Mouse (Mus musculus) small intestine, adult 2 months (tissue): Measurements from ENCODE around the gene Man1a. TPM values are rescaled to one million over a fixed set of nuclear protein-coding genes. Genes with fewer than 3 reads are reported as not detected.

ENCODE experiments used
- H3K27ac ChIP-seq: fragments of 200-500 bp; 2 replicates; pipeline ENCODE4 v1.5.1; 2012; ENCODE audit warnings: low read depth, low read length, control low read depth, inconsistent platforms; ENCODE audit not compliant: insufficient read depth
- H3K27me3 ChIP-seq: fragments of 200-500 bp; 2 replicates; pipeline ENCODE4 v1.6.1; 2012; ENCODE audit warnings: mild to moderate bottlenecking, moderate library complexity, low read length, inconsistent platforms; ENCODE audit not compliant: control insufficient read depth, insufficient read depth
- H3K36me3 ChIP-seq: fragments of 200-500 bp; 2 replicates; pipeline ENCODE4 v1.6.1; 2012; ENCODE audit warnings: mild to moderate bottlenecking, low read length, control low read depth, inconsistent platforms; ENCODE audit not compliant: control insufficient read depth, insufficient read depth
- H3K4me1 ChIP-seq: fragments of 200-500 bp; 2 replicates; pipeline ENCODE4 v1.6.1; 2012; ENCODE audit warnings: low read length, inconsistent platforms, mixed read lengths; ENCODE audit not compliant: control insufficient read depth, insufficient read depth, insufficient read length
- H3K4me3 ChIP-seq: fragments of 200-500 bp; 2 replicates; pipeline ENCODE4 v1.5.1; 2012; ENCODE audit warnings: low read depth, mild to moderate bottlenecking, control low read depth, inconsistent platforms, low read length, moderate library complexity
- CTCF ChIP-seq: fragments of 200-500 bp; IDR thresholded peaks from 2 replicates; pipeline ENCODE4 v1.5.1; 2012; ENCODE audit warnings: low read depth, mild to moderate bottlenecking, control low read depth, inconsistent platforms, low read length, moderate library complexity, mixed read lengths; ENCODE audit not compliant: insufficient replicate concordance, insufficient read length; ENCODE audit errors: extremely low read depth
- POLR2A ChIP-seq: fragments of 200-500 bp; IDR thresholded peaks from 2 replicates; pipeline ENCODE4 v1.6.1; 2012; ENCODE audit warnings: low read depth, mild to moderate bottlenecking, control low read depth, inconsistent platforms, low read length, moderate library complexity
- WGBS: fragments of 180-500 bp; shearing (Covaris S2); methylation state at CpG from one replicate; pipeline ENCODE4 v1.1.7; 2018; 5-methylcytosine and 5-hydroxymethylcytosine counted together
- polyA plus RNA-seq: library from polyadenylated mRNA; depleted of rRNA; stranded (reverse); fragments of >200 nt; gene quantifications from 2 replicates; pipeline ENCODE4 v1.2.3, GENCODE M21; 2012

Man1a gene
- polyA plus RNA-seq, 1 experiment = 59.8 TPM

DNA sequence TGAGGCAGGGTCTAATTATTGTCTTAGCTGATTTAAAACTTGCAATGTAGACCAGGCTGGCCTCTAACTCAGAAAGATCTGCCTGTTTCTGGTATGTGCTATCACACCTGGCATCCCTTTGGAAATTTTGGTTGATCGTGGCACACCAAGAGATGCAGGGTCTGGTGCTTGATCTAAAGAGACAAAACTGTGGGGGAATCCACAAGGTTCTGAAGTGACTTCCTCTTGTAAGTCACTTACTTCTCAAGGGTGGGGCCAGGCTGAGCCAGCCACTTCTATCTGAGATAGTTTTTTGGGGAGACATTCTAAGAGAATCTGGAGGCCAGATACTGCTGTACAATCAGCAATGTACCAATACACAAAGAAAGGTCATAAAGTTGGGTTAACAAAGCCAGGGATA, 40.8 kb downstream of the Man1a start:
- Histone ChIP-seq H3K27me3 (no peaks in the 10 kb centered on the region), H3K27ac (no peak overlapping the region), H3K36me3 (peaks cover 1% of the 10 kb centered on the region; the same call in 1 of the 2 replicates), H3K4me1 (peaks cover 4% of the 10 kb centered on the region; the same call in 1 of the 2 replicates), H3K4me3 (no peak overlapping the region)
- no peak for TF ChIP-seq CTCF
- TF ChIP-seq POLR2A = no peak
- 84% methylated on average over 1 of the region's 1 CpGs for WGBS

DNA sequence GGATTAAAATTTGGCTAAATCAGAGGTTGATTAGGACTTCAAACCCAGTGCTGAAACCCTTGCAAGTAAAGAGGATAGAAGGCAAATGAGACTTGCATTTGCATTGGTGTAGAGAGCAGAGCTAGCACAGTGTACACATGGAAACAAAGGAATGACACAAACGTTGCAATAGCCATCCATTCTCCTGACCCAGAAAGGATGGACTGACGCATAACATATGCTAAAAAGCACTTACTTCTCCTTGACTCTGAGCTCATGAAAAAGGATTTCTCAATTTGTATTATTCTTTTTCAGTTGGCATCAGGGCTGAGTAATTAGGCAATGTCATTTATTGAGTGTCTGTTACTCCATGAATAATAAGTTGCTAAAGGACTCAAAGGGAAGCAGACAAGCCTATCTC, 41.6 kb downstream of the Man1a start:
- Histone ChIP-seq H3K27me3 (no peaks in the 10 kb centered on the region), H3K4me1 (no peaks in the 10 kb centered on the region), H3K36me3 (peaks cover 6% of the 10 kb centered on the region), H3K4me3 (no peak overlapping the region), H3K27ac (no peak overlapping the region)
- WGBS = 80% methylated on average over 2 of the region's 2 CpGs
- TF ChIP-seq CTCF (no peak), POLR2A (no peak)

DNA sequence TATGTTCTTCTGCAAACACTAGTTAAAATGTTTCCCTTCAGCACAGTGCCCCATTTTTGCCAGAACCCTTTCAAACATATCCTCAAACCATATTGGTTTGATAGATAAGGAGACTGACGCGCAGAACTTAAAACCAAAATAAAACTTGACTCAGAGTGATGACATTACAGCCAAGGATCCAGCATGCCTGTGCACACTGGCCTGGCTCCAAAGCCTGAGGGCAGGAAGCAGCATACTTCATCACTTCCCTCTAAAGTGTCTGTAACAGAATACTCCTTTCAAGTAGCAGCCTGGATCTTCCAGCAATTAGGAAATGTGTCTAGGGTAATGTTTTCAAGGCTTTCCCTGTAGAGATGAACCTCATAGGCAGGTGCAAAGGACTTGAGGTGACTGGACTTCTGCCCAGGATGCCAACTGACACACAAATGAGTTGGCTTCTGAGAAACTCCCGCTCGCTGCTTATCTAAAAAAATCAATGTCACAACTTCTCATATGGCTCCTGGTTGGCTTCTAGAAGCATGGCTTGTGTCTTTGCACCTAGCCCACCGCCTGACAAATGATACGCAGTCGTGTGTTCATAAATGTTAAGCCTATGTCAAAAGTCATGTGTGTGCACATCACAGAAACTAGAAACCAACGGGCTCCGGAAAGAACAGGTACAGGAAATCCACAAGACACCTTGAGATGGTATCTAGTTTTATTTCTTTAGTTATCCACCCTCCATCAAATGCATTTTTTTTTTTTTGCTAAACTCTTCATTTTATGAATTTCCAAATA, 43.9 kb downstream of the Man1a start:
- Histone ChIP-seq H3K36me3 (peaks cover 16% of the 10 kb centered on the region), H3K27me3 (no peaks in the 10 kb centered on the region), H3K27ac (no peak overlapping the region), H3K4me1 (no peaks in the 10 kb centered on the region), H3K4me3 (no peak overlapping the region)
- 79% methylated on average over 9 of the region's 9 CpGs for WGBS
- no peak for TF ChIP-seq CTCF
- no peak for TF ChIP-seq POLR2A

DNA sequence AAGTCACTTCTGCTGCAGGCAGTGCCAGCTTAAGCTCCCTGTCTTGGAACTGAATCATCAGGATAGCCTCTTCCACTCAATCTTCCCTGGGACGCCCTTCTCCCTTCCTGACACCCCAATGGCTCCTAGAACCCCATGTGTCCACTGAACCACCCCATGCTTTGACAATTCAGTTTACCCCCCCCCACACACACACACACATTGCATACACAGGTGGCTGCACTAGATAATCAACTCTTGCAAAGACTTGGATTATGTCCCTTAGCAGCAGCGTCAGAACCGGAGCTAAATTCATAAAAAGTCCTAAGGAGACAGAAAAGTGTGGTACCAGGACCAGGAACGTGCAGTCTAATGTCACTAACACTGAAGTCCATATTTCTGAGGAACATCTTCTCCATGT, 47.5 kb downstream of the Man1a start:
- H3K4me1 ChIP-seq = no peaks in the 10 kb centered on the region
- no peaks in the 10 kb centered on the region for H3K27me3 ChIP-seq
- no peak overlapping the region for H3K27ac ChIP-seq
- H3K36me3 ChIP-seq = peaks cover 22% of the 10 kb centered on the region
- TF ChIP-seq CTCF (no peak), POLR2A (no peak)
- no peak overlapping the region for H3K4me3 ChIP-seq
- WGBS = 94% methylated on average over 4 of the region's 4 CpGs

DNA sequence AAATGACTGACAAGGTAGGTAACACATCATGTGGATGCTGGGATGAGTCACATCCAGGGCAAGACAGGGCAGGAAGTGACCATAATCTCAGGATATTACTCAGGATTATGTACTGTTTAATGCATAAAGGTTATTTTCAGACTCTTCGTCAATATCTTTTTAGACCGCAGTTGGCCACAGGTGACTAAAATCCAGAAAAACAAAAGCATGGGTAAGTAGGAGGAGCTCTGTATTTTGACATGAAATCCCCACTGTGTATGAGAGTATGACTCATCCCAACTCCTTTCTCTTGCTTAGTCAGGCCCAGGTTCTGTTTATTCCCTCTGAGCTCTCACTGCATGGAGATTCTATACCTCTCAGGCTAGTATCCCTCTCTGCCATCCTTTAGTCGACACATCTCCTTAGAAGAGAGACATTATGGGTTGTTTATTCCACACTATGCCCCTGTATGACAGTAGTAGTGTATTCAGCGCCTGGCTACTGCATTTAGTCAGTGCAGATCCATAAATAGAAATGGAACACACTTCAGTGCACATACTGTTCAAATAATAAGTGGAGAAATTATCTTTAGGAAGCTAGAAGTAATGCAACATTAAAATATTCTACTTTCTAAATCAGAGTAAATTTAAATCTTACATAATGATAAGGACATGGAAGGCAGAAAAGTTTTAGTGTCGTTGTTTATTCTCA, 49.5 kb downstream of the Man1a start:
- no peaks in the 10 kb centered on the region for H3K27me3 ChIP-seq
- H3K4me1 ChIP-seq = no peaks in the 10 kb centered on the region
- no peak overlapping the region for H3K4me3 ChIP-seq
- peaks cover 22% of the 10 kb centered on the region for H3K36me3 ChIP-seq
- H3K27ac ChIP-seq = no peak overlapping the region
- WGBS = 82% methylated on average over 5 of the region's 5 CpGs
- no peak for TF ChIP-seq CTCF
- TF ChIP-seq POLR2A = no peak

DNA sequence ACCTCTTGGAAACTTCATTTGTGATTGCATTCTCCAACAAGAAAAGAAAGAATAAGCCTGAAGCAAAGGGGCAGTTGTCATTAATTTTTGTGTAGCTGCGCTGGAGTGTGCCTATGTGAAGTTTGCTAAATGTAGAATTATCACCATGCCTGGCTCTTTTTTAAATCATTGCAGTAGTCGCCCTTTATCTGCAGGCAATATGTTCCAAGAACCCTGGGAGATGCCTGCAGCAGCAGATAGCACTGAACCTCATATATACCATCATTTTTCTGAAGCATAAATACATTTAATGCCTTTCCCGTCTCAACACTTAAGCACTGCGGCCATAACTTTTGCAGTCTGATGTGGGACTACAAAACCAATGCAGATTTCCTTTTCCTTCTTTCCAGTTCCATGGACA, 50.3 kb downstream of the Man1a start:
- Histone ChIP-seq H3K36me3 (peaks cover 22% of the 10 kb centered on the region), H3K4me3 (no peak overlapping the region), H3K27ac (no peak overlapping the region), H3K27me3 (no peaks in the 10 kb centered on the region), H3K4me1 (no peaks in the 10 kb centered on the region)
- WGBS = 92% methylated on average over 4 of the region's 4 CpGs
- TF ChIP-seq CTCF = no peak
- TF ChIP-seq POLR2A = no peak

DNA sequence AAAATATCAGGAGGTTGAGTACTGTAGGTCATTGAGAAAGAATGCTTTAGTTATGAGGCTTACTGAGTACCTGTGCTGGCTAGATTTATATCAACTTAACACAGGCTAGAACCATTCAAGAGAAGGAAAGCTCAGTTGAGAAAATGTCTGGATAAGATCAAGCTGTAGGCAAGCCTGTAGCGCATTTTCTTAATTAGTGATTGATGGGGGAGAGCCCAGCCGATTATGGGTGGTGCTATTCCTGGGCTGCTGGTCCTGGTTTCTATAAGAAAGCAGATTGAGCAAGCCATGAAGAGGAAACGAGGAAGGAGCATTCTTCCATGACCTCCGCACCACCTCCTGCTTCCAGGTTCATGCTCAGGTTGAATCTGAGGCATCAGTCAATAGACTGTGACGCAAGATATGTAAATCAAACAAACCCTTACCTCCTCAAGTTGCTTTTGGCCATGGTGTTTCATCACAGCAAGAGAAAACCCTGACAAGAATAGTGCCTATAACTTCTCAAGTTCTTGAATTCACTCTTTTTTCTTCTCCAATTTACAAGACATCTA, 58.4 kb downstream of the Man1a start:
- TF ChIP-seq POLR2A = no peak
- TF ChIP-seq CTCF = no peak
- Histone ChIP-seq H3K4me3 (no peak overlapping the region), H3K36me3 (peaks cover 10% of the 10 kb centered on the region), H3K4me1 (no peaks in the 10 kb centered on the region), H3K27me3 (no peaks in the 10 kb centered on the region), H3K27ac (no peak overlapping the region)
- WGBS = 80% methylated on average over 5 of the region's 5 CpGs
